Mouse (Mus musculus) ovary, adult 18-20 months (tissue): ENCODE results near the gene 1700013G24Rik.
A peak's percentile ranks its signal among the peaks of the same experiment; 100 is the strongest.

Experiments used
- DNase-seq: peaks from one replicate; pipeline ENCODE4 v3.0.0; 2022; ENCODE audit warnings: low spot score, mixed read lengths

The 1700013G24Rik gene

DNA sequence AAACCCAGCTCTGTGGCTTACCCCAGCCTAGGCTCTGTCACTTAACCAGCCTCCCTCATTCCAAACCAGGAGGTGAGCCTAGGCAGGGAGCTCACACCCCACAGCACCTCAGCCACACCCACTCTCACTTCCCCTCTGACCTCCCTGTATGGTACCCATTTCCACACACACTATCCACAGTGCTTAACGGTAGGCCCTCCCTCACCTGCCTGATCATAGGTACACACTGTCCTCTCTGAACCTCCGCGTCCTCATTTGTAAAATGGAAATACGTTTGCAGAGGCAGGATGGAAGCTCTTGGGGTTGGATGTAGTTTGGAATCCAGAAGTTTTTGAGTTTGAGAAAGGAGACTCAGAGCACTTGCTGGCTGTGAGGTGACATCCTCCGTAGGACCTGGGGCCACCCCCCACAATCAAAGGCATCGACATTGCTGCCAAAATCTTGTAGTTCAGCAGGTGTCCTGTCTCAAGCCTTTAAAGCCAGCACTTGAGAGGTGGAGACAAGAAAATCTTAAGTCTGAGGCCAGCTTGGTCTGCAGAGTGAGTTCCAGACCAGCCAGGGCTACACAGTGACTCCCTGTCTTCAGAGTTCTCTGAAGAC, 42.5 kb downstream of the 1700013G24Rik start:
- no peak for DNase-seq

DNA sequence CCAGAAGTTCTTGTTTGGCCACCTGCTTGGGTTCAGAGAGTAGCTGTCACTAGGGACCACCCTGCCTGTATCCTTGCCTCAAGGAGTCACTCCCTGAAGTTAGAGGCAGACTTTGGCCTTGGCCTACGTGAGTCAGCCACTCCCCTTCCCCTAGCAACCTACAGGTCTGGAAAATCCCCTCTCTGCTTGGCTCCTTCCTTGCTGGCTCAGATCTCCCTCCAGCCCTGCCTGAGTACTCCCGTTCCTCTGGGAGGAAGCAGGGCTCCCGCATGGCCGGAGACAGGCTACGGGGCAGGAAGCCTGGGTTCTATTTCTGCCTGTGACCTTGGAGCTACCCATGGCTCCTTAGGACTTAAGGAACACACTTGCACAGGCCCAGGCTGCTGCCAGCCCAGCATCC, 44.3 kb downstream of the 1700013G24Rik start:
- DNase-seq: no peak

DNA sequence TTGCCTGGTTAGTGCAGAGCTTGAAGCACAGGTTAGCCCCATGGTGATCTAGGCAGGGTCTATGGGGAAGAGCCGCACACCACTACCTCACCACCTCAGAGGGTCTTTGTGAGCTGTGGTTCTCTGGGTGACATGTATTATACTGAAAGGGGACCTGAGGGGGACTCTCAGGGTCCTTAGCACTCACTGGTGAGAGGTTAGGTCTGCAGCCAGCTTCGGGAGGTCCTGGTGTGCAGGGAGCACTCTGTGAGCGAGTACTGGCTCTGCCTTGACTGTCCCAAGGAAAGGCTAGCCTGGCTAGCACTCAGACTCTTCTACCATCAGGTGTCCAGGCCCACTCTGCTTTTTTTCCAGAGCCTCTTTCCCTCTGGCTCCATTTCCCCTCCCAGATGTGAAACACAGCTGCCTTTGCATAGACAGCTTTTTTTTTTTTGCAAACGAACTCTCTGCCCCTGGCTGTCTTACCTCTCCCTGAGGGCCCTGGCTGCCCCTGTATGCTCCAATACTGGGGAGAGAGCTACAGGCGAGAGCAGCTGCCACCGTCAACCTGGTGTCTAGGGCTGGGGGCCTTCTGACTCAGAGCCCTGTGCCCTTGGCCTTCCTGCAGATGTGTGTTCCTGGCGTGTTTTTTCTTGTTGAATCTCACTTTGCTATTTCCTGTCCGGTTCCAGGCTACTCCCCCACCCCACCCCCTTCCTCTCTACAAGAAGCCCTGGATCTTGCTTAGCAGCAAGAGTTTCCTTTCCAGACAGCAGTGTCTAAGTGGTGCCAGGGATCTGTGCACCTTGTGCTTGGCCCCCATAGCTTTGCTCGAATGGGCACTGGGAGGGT, 45.0 kb downstream of the 1700013G24Rik start:
- peak; percentile 32 for DNase-seq

DNA sequence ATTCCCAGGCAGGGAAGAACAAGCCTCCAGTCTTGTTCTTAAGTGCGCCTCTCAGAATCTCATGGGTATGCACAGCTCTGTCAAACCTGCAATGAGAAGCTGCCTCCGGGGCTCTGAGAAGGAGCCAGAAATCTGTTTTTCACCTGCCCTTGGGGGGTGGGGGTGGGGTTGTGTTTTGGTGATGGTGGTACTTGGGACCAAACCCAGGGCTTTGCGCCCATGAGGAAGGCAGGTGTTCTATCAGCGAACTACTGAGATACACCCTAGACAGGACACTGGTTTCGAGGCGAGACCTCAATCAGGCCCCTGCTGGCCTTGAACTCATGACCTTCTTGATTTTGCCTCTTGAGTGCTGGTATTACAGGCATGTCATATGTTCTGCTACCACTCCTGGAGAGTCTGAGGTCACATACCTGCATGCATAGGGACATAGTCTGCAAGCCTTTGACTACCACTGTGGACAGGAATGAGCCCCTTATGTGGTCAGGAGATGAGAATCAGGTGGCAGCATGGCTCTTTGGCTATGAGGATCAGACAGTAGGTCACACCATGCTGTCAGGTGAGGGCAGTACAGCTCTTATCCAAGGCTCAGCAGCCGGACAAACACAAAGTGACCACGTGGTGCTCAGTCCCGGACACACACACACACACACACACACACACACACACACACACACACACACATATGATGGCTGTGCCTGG, 45.9 kb downstream of the 1700013G24Rik start:
- DNase-seq: no peak

DNA sequence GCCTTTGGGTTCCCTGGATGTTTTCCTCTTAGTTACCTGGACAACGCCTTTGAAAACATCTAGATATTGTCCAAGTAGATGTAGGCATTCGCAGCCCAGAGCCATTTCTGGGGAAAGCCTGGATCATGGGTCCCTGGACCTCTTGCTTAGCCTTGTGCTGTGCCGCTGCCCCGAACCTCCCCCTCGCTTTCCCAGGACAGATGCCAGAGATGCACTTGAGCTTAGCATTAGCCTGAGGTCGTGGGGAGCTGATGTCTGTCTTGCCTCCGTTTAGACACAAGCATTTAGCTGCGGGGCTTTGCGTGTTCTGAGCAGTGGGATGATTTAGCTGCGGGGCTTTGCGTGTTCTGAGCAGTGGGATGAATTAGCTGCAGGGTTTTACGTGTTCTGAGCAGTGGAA, 47.1 kb downstream of the 1700013G24Rik start:
- DNase-seq: no peak

DNA sequence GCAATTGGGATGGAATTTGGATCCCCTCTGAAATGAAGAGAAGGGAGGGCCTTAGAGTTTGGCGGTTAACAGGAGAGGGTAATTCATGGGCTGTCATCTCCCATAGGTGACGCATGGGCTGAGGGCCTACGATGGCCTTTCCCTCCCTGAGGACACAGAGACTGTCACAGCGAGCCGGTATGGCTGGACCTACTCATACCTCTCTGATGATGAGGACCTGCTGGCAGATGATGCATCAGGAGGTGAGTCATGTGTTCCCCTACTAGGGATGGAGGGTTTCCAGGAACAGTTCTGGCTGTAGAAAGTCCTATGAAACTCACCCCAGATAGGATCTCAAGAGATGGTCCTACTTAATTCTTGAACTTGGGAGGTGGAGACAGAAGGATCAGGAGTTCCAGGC, 47.9 kb downstream of the 1700013G24Rik start:
- no peak for DNase-seq

DNA sequence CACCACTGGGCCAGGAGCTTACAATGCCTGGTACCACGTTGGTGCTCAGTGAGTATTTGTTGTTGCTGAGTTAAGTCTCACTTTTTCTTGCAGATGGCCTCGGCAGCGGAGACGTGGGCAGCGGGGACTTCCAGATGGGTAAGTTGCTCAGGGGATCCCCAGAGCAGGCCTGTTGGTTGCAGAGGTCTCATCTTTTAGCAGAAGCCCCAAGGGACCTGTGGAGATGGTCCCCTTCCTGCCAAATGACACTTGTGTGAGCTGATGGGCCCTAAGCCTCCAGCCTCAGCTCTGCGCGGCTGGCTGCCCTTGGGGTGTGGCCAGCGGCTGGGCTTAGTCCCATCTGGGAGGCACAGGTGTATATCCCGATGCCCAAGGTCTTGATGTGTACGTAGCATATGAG, 49.1 kb downstream of the 1700013G24Rik start:
- no peak for DNase-seq

DNA sequence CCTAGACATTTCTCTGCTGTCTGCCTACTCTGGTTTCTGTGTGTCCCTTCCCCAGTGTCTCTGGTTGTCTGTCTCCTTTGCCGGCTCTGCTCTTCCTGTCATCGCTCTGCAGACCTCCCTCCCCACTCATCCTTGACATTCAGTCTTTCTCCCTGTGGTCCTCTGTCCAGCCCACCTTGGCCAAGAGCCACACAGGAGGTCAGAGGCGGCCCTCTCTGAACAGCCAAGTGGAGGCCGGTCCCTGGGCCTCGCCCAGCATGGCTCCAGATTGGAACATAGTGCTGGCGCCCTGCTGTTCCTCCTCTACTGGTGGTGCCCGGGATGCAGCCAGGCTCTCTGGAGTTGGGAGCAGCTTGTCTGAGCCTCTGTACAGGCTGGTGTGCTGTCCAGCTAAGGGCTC, 49.7 kb downstream of the 1700013G24Rik start:
- DNase-seq: no peak

DNA sequence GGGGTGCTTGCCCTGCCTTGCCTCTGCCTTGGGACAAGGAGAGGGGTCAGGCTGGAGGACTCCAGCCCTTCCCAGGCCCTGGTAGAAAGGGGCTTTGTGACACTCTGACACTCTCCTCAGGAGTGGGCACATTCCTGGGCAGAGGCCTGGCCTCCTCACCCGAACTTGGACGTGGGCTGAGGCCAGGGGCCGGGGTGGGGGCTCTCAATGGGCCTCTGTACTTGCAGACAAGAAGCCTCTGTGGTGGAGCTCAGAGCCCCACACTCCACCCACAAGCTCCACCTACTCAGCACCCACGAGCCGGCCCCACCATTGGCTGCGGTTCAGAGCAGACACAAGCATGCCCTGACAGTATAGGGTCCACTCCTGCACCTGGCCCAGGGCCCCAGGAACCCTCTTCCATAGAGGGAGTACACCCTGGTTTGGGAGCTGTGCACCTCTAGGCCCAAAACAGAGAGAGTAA, 50.5 kb downstream of the 1700013G24Rik start:
- no peak for DNase-seq
